Mouse (Mus musculus) limb, embryonic 14.5 days (tissue): ENCODE measurements around the gene Tarbp2. TPM values are rescaled to one million over a fixed set of nuclear protein-coding genes. Genes with fewer than 3 reads are reported as not detected.
A peak's percentile ranks its signal among the peaks of the same experiment; 100 is the strongest.

Experiments used
- ATAC-seq: fragments of 200-750 bp; cut with Nextera tagmentation; 2 replicates; pipeline ENCODE4 v1.8.0; 2017; ENCODE audit warnings: low read depth, moderate number of reproducible peaks, moderate TSS enrichment; ENCODE audit not compliant: low FRiP score
- DNase-seq: peaks from one replicate; pipeline ENCODE4 v3.0.0-alpha.2; 2015; ENCODE audit warnings: low spot score
- H3K27ac ChIP-seq: fragments of 300-500 bp; sonication (generic); replicated peaks from 2 replicates; pipeline ENCODE4 v1.5.1; 2014; ENCODE audit warnings: low read depth, mild to moderate bottlenecking, low read length, moderate library complexity, mixed read lengths
- H3K27me3 ChIP-seq: fragments of 300-500 bp; sonication (generic); 2 replicates; pipeline ENCODE4 v1.6.1; 2014; ENCODE audit warnings: low read length, mixed read lengths; ENCODE audit not compliant: control insufficient read depth, insufficient read depth
- H3K36me3 ChIP-seq: fragments of 300-500 bp; sonication (generic); 2 replicates; pipeline ENCODE4 v1.6.1; 2014; ENCODE audit warnings: mild to moderate bottlenecking, low read length, moderate library complexity, mixed read lengths; ENCODE audit not compliant: control insufficient read depth, insufficient read depth
- H3K4me1 ChIP-seq: fragments of 300-500 bp; sonication (generic); 2 replicates; pipeline ENCODE4 v1.6.1; 2014; ENCODE audit warnings: antibody characterized with exemption, low read length, mixed read lengths; ENCODE audit not compliant: control insufficient read depth, insufficient read depth
- H3K4me2 ChIP-seq: fragments of 300-500 bp; sonication (generic); replicated peaks from 2 replicates; pipeline ENCODE4 v1.6.1; 2014; ENCODE audit warnings: low read depth, mild to moderate bottlenecking, low read length, moderate library complexity; ENCODE audit not compliant: severe bottlenecking
- H3K4me3 ChIP-seq: fragments of 300-500 bp; sonication (generic); replicated peaks from 2 replicates; pipeline ENCODE4 v1.5.1; 2014; ENCODE audit warnings: low read length
- H3K9ac ChIP-seq: fragments of 300-500 bp; sonication (generic); 2 replicates; pipeline ENCODE4 v1.6.1; 2014; ENCODE audit warnings: mild to moderate bottlenecking, low read depth, low read length, moderate library complexity; ENCODE audit not compliant: severe bottlenecking
- H3K9me3 ChIP-seq: fragments of 300-500 bp; sonication (generic); 2 replicates; pipeline ENCODE4 v1.6.1; 2016; ENCODE audit warnings: low read length; ENCODE audit not compliant: control insufficient read depth
- POLR2A ChIP-seq: fragments of 200-500 bp; IDR thresholded peaks from 2 replicates; pipeline ENCODE4 v1.8.0; 2012; ENCODE audit warnings: inconsistent platforms, mild to moderate bottlenecking, moderate library complexity, borderline replicate concordance; ENCODE audit not compliant: insufficient read depth, insufficient read length; ENCODE audit errors: extremely low read depth
- WGBS: fragments of 180-500 bp; shearing (Covaris S2); extraction: QIAGEN DNeasy Blood & Tissue Kit; methylation state at CpG from one replicate; pipeline ENCODE4 v1.1.7; 2014; 5-methylcytosine and 5-hydroxymethylcytosine counted together
- polyA plus RNA-seq, 2 experiments: library from polyadenylated mRNA; depleted of rRNA in 1 of 2; stranded (reverse) in 1 of 2; unstranded in 1 of 2; fragments of >200 nt; fragmentation: Nextera tagmentation in 1 of 2; extraction: Ambion mirVana in 1 of 2; gene quantifications; 2 replicates each; pipeline versions ENCODE4 v1.2.1 to v1.2.3; 2012 to 2014

Tarbp2 gene
- polyA plus RNA-seq, 2 experiments, result 78.1 to 132 TPM

DNA sequence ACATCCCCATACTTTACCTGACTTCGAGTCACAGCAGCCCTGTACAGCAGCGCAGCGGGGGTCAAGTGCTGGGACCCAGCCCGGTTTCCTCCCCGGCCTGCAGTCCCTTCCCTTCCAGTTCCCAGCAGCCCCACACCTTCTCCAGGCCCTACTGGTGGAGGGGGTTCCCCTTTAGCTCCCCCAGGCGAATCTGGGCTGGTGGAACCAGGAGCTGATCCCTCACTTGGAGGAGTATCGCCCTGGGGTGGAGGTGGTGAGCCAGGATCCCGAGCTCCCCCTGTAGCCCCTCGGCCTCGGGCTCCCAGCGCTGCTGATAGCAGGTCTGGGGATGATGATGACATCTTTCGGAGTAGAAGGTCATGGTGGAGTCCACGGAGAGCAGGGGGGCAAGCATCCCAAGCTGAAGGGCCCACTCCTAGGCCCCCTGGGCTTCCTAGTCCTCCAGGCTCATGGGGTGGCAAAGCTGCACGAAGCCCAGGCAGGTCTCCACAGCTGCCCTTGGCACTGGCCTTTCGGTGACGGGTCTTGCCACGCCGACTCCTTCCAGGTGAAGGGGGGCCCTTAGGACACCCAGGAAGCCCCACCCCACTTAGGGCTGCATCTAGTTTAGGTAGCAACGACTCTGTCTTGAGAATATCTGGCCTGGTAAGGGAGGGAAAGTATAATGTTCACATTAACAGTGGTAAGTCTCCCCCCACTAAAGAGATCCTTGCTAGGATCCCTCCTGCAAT, 16.7 kb upstream of the Tarbp2 start:
- no peak for DNase-seq
- H3K36me3 ChIP-seq, result peaks cover 88% of the 10 kb centered on the region
- ATAC-seq, result 0 out of 2 replicates have a peak, but pooled peaks have one; percentile 8

DNA sequence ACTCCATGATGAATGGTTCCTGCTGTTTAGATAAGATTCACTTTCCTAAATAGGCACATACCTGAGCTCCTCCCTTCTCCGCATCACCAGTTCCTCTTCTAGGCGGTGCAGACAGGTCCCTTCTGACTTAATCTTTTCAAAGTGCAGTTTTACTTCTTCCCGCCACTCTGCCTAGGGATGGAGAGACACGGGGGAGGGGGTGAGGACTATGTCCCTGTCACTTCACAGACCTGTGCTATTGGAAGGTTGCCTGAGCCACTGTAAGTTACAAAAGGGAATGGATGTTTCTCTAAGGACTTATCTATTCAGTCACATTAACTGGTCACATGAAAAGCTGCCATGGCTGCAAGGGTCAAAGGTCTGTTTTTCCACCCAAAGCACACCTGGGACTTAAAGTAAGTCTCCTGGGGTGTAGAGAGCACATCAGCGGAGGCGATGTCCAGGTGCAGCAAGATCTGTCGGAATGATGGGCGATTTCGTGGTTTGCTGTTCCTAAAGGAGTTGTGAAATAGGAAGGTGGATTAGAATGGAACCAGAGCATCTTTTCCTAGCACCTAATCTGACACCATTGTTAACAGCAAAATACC, 15.6 kb upstream of the Tarbp2 start:
- no peak for TF ChIP-seq POLR2A
- Histone ChIP-seq H3K9me3 (no peaks in the 10 kb centered on the region), H3K27ac (no peak overlapping the region), H3K4me1 (no peaks in the 10 kb centered on the region), H3K4me3 (no peak overlapping the region), H3K27me3 (no peaks in the 10 kb centered on the region), H3K36me3 (peaks cover 83% of the 10 kb centered on the region), H3K4me2 (no peak overlapping the region), H3K9ac (no peak overlapping the region)
- ATAC-seq, result no peak
- no peak for DNase-seq
- 83% methylated on average over 9 of the region's 9 CpGs for WGBS

More for the DNA sequence above, 16.7 kb upstream of the Tarbp2 start:
- Histone ChIP-seq H3K27me3 (no peaks in the 10 kb centered on the region), H3K9ac (no peak overlapping the region), H3K4me1 (no peaks in the 10 kb centered on the region), H3K9me3 (no peaks in the 10 kb centered on the region), H3K4me3 (no peak overlapping the region), H3K27ac (no peak overlapping the region), H3K4me2 (no peak overlapping the region)
- no peak for TF ChIP-seq POLR2A
- 87% methylated on average over 19 of the region's 19 CpGs for WGBS

DNA sequence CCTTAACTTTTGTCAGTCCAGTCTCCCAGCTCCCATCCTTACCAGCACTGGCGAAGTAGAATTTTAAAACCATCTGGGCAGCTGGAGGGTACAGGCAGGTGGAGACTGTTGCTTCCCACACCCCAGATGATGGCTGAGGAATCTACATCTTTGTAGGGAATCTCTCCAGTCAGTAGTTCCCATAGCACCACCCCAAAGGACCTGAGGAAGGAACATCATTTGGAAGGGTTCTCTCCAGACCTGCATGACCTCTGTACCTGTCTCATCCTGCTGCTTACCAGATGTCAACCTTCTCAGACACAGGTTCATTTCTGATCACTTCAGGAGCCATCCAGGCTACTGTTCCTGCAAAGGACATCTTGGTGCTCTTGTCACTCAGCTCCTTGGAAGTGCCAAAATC, 14.5 kb upstream of the Tarbp2 start, which contains the start of gene Gm10337:
Gene Gm10337 (plus strand): TSS at position 276 of the 400 bp plus-strand sequence.
- ATAC-seq, result no peak
- Histone ChIP-seq H3K9ac (no peak within 1 kb of the TSS), H3K9me3 (no peaks in the 10 kb centered on the region), H3K4me1 (no peaks in the 10 kb centered on the region), H3K27me3 (no peaks in the 10 kb centered on the region), H3K4me2 (no peak within 1 kb of the TSS), H3K4me3 (no peak within 1 kb of the TSS), H3K36me3 (peaks cover 74% of the 10 kb centered on the region), H3K27ac (no peak within 1 kb of the TSS)
- WGBS, result 94% methylated on average over 1 of the region's 1 CpGs
- TF ChIP-seq POLR2A, result no peak
- no peak for DNase-seq

DNA sequence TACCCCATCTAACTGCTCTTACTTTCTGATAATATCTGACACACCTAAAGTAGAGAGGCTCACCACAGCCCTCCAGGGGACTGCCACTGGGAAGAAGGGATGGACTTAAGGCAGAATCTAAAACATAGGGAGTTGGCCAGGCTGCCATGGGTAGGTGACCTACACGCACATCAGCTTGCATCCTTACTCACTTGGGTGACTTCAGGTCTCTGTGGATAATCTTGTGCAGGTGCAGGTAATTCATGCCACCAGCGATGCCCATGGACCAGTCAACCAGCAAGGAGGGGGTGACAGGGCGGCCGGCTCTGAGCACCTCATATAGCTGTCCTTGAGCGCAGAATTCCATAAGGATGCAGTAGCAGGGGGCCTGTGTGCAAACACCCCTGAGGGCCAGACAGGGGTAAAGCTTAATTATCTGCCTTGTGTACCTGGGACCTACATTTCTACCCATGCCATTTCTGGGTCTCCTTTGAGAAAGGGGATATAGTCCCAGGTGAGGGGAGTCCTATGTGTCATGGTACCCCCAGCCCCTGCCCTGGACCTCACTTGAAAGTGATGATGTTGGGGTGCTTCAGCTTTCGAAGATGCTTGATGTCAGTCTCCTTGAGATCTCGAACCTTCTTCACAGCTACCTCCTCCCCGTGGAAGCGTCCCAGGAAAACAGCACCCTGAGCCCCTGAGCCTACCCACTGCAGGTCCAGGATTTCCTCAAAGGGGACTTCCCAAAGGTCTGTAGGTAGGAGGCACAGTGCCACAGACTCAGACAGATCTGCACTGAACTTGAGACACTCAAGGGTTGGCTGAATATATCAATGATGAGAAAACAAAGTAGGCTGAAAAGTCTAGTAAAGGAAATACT, 13.8 kb upstream of the Tarbp2 start:
- no peak for TF ChIP-seq POLR2A
- 85% methylated on average over 9 of the region's 9 CpGs for WGBS
- Histone ChIP-seq H3K4me1 (no peaks in the 10 kb centered on the region), H3K4me3 (no peak overlapping the region), H3K9ac (no peak overlapping the region), H3K9me3 (no peaks in the 10 kb centered on the region), H3K4me2 (no peak overlapping the region), H3K27me3 (no peaks in the 10 kb centered on the region), H3K36me3 (peaks cover 73% of the 10 kb centered on the region), H3K27ac (no peak overlapping the region)
- DNase-seq, result no peak
- ATAC-seq, result no peak
